Mouse (Mus musculus) intestine, embryonic 14.5 days (tissue): ENCODE measurements around the gene Atg4c. TPM values are rescaled to one million over a fixed set of nuclear protein-coding genes. Genes with fewer than 3 reads are reported as not detected.

ENCODE experiments used
- ATAC-seq: fragments of 200-750 bp; cut with Nextera tagmentation; replicated peaks from 2 replicates; pipeline ENCODE4 v1.8.0; 2017; ENCODE audit warnings: low read depth, moderate number of reproducible peaks, moderate TSS enrichment, moderate library complexity; ENCODE audit not compliant: low FRiP score, low TSS enrichment
- DNase-seq: peaks from one replicate; pipeline ENCODE4 v3.0.0-alpha.2; 2018; ENCODE audit warnings: low spot score
- H3K27ac ChIP-seq: fragments of 300-500 bp; sonication (generic); 2 replicates; pipeline ENCODE4 v1.5.1; 2014; ENCODE audit warnings: low read depth, mild to moderate bottlenecking, control low read depth
- H3K27me3 ChIP-seq: fragments of 300-500 bp; sonication (generic); replicated peaks from 2 replicates; pipeline ENCODE4 v1.6.1; 2014; ENCODE audit warnings: low read length, control low read depth; ENCODE audit not compliant: control insufficient read depth, insufficient read depth
- H3K36me3 ChIP-seq: fragments of 300-500 bp; sonication (generic); 2 replicates; pipeline ENCODE4 v1.6.1; 2014; ENCODE audit warnings: low read length, control low read depth; ENCODE audit not compliant: control insufficient read depth, insufficient read depth
- H3K4me1 ChIP-seq: fragments of 300-500 bp; sonication (generic); replicated peaks from 2 replicates; pipeline ENCODE4 v1.6.1; 2014; ENCODE audit warnings: low read length, control low read depth, mixed read lengths; ENCODE audit not compliant: control insufficient read depth, insufficient read depth
- H3K4me2 ChIP-seq: fragments of 300-500 bp; sonication (generic); 2 replicates; pipeline ENCODE4 v1.6.1; 2014; ENCODE audit warnings: low read length
- H3K4me3 ChIP-seq: fragments of 300-500 bp; sonication (generic); 2 replicates; pipeline ENCODE4 v1.5.1; 2014; ENCODE audit warnings: low read depth, low read length, control low read depth, mixed read lengths
- H3K9ac ChIP-seq: fragments of 300-500 bp; sonication (generic); 2 replicates; pipeline ENCODE4 v1.6.1; 2014; ENCODE audit warnings: mild to moderate bottlenecking, low read length
- H3K9me3 ChIP-seq: fragments of 300-500 bp; sonication (generic); 2 replicates; pipeline ENCODE4 v1.6.1; 2016; ENCODE audit warnings: low read length, control low read depth; ENCODE audit not compliant: control insufficient read depth
- WGBS: fragments of 180-500 bp; shearing (Covaris S2); extraction: QIAGEN DNeasy Blood & Tissue Kit; methylation state at CpG from one replicate; pipeline ENCODE4 v1.1.7; 2014; 5-methylcytosine and 5-hydroxymethylcytosine counted together
- polyA plus RNA-seq: library from polyadenylated mRNA; unstranded; fragments of >200 nt; fragmentation: Nextera tagmentation; extraction: Ambion mirVana; gene quantifications from 2 replicates; pipeline ENCODE4 v1.2.1, GENCODE M21; 2014

The Atg4c gene
- polyA plus RNA-seq, 1 experiment from 2014 or later, result 13.4 TPM

GRCm38 (mm10) chr4:99224790-99225189 lies 31.1 kb downstream of the Atg4c start:
- H3K4me2 ChIP-seq, result no peak overlapping the region
- WGBS, result 90% methylated on average over 2 of the region's 2 CpGs
- DNase-seq (no peak), ATAC-seq (no peak)
- no peaks in the 10 kb centered on the region for H3K27me3 ChIP-seq
- H3K9ac ChIP-seq, result no peak overlapping the region
- H3K36me3 ChIP-seq, result peaks cover 32% of the 10 kb centered on the region
- H3K9me3 ChIP-seq, result no peaks in the 10 kb centered on the region
- H3K4me3 ChIP-seq, result no peak overlapping the region
- no peak overlapping the region for H3K27ac ChIP-seq
- no peaks in the 10 kb centered on the region for H3K4me1 ChIP-seq

- Histone ChIP-seq H3K4me2 (no peak overlapping the region), H3K4me1 (no peaks in the 10 kb centered on the region), H3K9me3 (no peaks in the 10 kb centered on the region), H3K27me3 (no peaks in the 10 kb centered on the region), H3K27ac (no peak overlapping the region), H3K4me3 (no peak overlapping the region), H3K9ac (no peak overlapping the region), H3K36me3 (peaks cover 25% of the 10 kb centered on the region)
- WGBS, result 72% methylated on average over 6 of the region's 6 CpGs
- no peak for ATAC-seq
- DNase-seq, result peak; percentile 29
Measured at GRCm38 (mm10) chr4:99227226-99227625, 33.5 kb downstream of the Atg4c start.

GRCm38 (mm10) chr4:99229371-99229770 lies 35.6 kb downstream of the Atg4c start:
- Histone ChIP-seq H3K4me1 (no peaks in the 10 kb centered on the region), H3K4me3 (no peak overlapping the region), H3K9ac (no peak overlapping the region), H3K4me2 (no peak overlapping the region), H3K27me3 (no peaks in the 10 kb centered on the region), H3K27ac (no peak overlapping the region), H3K9me3 (no peaks in the 10 kb centered on the region), H3K36me3 (peaks cover 22% of the 10 kb centered on the region)
- ATAC-seq (no peak), DNase-seq (no peak)
- WGBS, result 86% methylated on average over 8 of the region's 8 CpGs

- no peak for DNase-seq
- no peak overlapping the region for H3K4me2 ChIP-seq
- WGBS, result 90% methylated on average over 8 of the region's 8 CpGs
- no peaks in the 10 kb centered on the region for H3K4me1 ChIP-seq
- H3K4me3 ChIP-seq, result no peak overlapping the region
- ATAC-seq, result peak; percentile 66
- H3K9ac ChIP-seq, result no peak overlapping the region
- H3K27me3 ChIP-seq, result no peaks in the 10 kb centered on the region
- H3K27ac ChIP-seq, result no peak overlapping the region
- H3K36me3 ChIP-seq, result peaks cover 7% of the 10 kb centered on the region
- H3K9me3 ChIP-seq, result no peaks in the 10 kb centered on the region
Measured at GRCm38 (mm10) chr4:99235203-99235856, 41.6 kb downstream of the Atg4c start.

- no peak overlapping the region for H3K4me2 ChIP-seq
- no peak overlapping the region for H3K27ac ChIP-seq
- H3K36me3 ChIP-seq, result peaks cover 7% of the 10 kb centered on the region
- H3K4me1 ChIP-seq, result no peaks in the 10 kb centered on the region
- WGBS, result 93% methylated on average over 2 of the region's 2 CpGs
- no peak overlapping the region for H3K9ac ChIP-seq
- no peaks in the 10 kb centered on the region for H3K9me3 ChIP-seq
- ATAC-seq (no peak), DNase-seq (no peak)
- H3K4me3 ChIP-seq, result no peak overlapping the region
- H3K27me3 ChIP-seq, result no peaks in the 10 kb centered on the region
Measured at GRCm38 (mm10) chr4:99238305-99238704, 44.6 kb downstream of the Atg4c start.

- Histone ChIP-seq H3K4me3 (no peak overlapping the region), H3K9ac (no peak overlapping the region), H3K4me2 (no peak overlapping the region), H3K36me3 (peaks cover 7% of the 10 kb centered on the region), H3K4me1 (no peaks in the 10 kb centered on the region), H3K27me3 (no peaks in the 10 kb centered on the region), H3K27ac (no peak overlapping the region), H3K9me3 (no peaks in the 10 kb centered on the region)
- ATAC-seq (no peak), DNase-seq (no peak)
- 43% methylated on average over 5 of the region's 5 CpGs for WGBS
Measured at GRCm38 (mm10) chr4:99241674-99242073, 47.9 kb downstream of the Atg4c start.

GRCm38 (mm10) chr4:99249358-99249757 lies 55.6 kb downstream of the Atg4c start:
- DNase-seq, result no peak
- Histone ChIP-seq H3K27ac (no peak overlapping the region), H3K4me3 (no peak overlapping the region), H3K4me1 (no peaks in the 10 kb centered on the region), H3K36me3 (0 out of 2 replicates have a peak, but pooled peaks cover 3% of the 10 kb centered on the region), H3K27me3 (no peaks in the 10 kb centered on the region), H3K4me2 (no peak overlapping the region), H3K9me3 (no peaks in the 10 kb centered on the region), H3K9ac (no peak overlapping the region)
- no peak for ATAC-seq
- 85% methylated on average over 3 of the region's 3 CpGs for WGBS

GRCm38 (mm10) chr4:99249826-99250225 lies 56.1 kb downstream of the Atg4c start:
- Histone ChIP-seq H3K9ac (no peak overlapping the region), H3K4me2 (no peak overlapping the region), H3K4me3 (no peak overlapping the region), H3K36me3 (0 out of 2 replicates have a peak, but pooled peaks cover 3% of the 10 kb centered on the region), H3K27me3 (no peaks in the 10 kb centered on the region), H3K27ac (no peak overlapping the region), H3K4me1 (no peaks in the 10 kb centered on the region), H3K9me3 (no peaks in the 10 kb centered on the region)
- DNase-seq (no peak), ATAC-seq (no peak)
- 84% methylated on average over 8 of the region's 8 CpGs for WGBS

GRCm38 (mm10) chr4:99252957-99253356 lies 59.2 kb downstream of the Atg4c start:
- Histone ChIP-seq H3K4me3 (no peak overlapping the region), H3K4me2 (no peak overlapping the region), H3K9me3 (no peaks in the 10 kb centered on the region), H3K36me3 (0 out of 2 replicates have a peak, but pooled peaks cover 3% of the 10 kb centered on the region), H3K9ac (no peak overlapping the region), H3K27me3 (no peaks in the 10 kb centered on the region), H3K27ac (no peak overlapping the region), H3K4me1 (no peaks in the 10 kb centered on the region)
- 88% methylated on average over 11 of the region's 11 CpGs for WGBS
- no peak for DNase-seq
- ATAC-seq, result no peak
